Comparison of ENCODE assay signal across 8 mouse cellular contexts in genomic region chr11:69099177-69099914, GRCm38 (mm10). TPM values are rescaled to one million over a fixed set of nuclear protein-coding genes. Genes with fewer than 3 reads are reported as not detected.
DNase-seq lines count a peak whose midpoint lies in the region; ATAC-seq lines count a peak whose summit lies in the region.

No protein-coding gene starts in this region.

- ATAC-seq in embryonic facial prominence, embryonic 14.5 days (ENCODE audit: low read depth) = no peak
- ATAC-seq in heart, embryonic 15.5 days (replicated peaks; ENCODE audit: insufficient number of reproducible peaks, insufficient read depth, low FRiP score, low read depth) = no peak
- no peak for ATAC-seq in lung, embryonic 15.5 days (ENCODE audit: borderline replicate concordance, extremely low read depth, low FRiP score, low TSS enrichment)
- no peak for ATAC-seq in activated CD4-positive, CD25-positive, alpha-beta regulatory T cell, adult 4 months

- peak overlapping the region; percentile 93 for H3K4me2 ChIP-seq in embryonic facial prominence, embryonic 14.5 days (ENCODE audit: low read depth, low read length)
- H3K4me2 ChIP-seq in heart, embryonic 15.5 days = peak overlapping the region; percentile 83
- peak overlapping the region; percentile 92 for H3K4me2 ChIP-seq in lung, embryonic 15.5 days

- peaks cover 39% of the 10 kb centered on the region for H3K36me3 ChIP-seq in embryonic facial prominence, embryonic 14.5 days (ENCODE audit: control insufficient read depth, insufficient read depth, low read length)
- peaks cover 41% of the 10 kb centered on the region for H3K36me3 ChIP-seq in heart, embryonic 15.5 days
- peaks cover 41% of the 10 kb centered on the region for H3K36me3 ChIP-seq in lung, embryonic 15.5 days

- peaks cover 30% of the 10 kb centered on the region for H3K4me1 ChIP-seq in embryonic facial prominence, embryonic 14.5 days (ENCODE audit: control insufficient read depth, insufficient read depth, low read length)
- peaks cover 42% of the 10 kb centered on the region for H3K4me1 ChIP-seq in heart, embryonic 15.5 days (replicated peaks)
- peaks cover 34% of the 10 kb centered on the region for H3K4me1 ChIP-seq in lung, embryonic 15.5 days

- H3K9ac ChIP-seq in embryonic facial prominence, embryonic 14.5 days (ENCODE audit: low read depth, low read length) = peak overlapping the region; percentile 77
- H3K9ac ChIP-seq in heart, embryonic 15.5 days = peak overlapping the region; percentile 63
- H3K9ac ChIP-seq in lung, embryonic 15.5 days = peak overlapping the region; percentile 65

- peak; percentile 65 for DNase-seq in urinary bladder, postnatal 25 days (ENCODE audit: low spot score)
- DNase-seq in urinary bladder, adult 2 months (ENCODE audit: low spot score) = no peak
- DNase-seq in embryonic facial prominence, embryonic 14.5 days (ENCODE audit: low spot score) = peak; percentile 75
- peak; percentile 93 for DNase-seq in kidney, postnatal 10 days
- peak; percentile 55 for DNase-seq in right cerebral cortex, postnatal 25 days

- 1% methylated on average over 22 of the region's 22 CpGs for whole genome bisulfite sequencing in embryonic facial prominence, embryonic 14.5 days
- WGBS in heart, embryonic 15.5 days = under 1% methylated on average over 22 of the region's 22 CpGs
- WGBS in lung, embryonic 15.5 days = under 1% methylated on average over 22 of the region's 22 CpGs

- H3K9me3 ChIP-seq in embryonic facial prominence, embryonic 14.5 days (ENCODE audit: control insufficient read depth, low read length) = no peaks in the 10 kb centered on the region
- H3K9me3 ChIP-seq in heart, embryonic 15.5 days (replicated peaks) = no peaks in the 10 kb centered on the region
- H3K9me3 ChIP-seq in lung, embryonic 15.5 days = no peaks in the 10 kb centered on the region

- H3K27ac ChIP-seq in embryonic facial prominence, embryonic 14.5 days (replicated peaks; ENCODE audit: low read depth, low read length) = peak overlapping the region; percentile 98
- peak overlapping the region; percentile 99 for H3K27ac ChIP-seq in heart, embryonic 15.5 days
- peak overlapping the region; percentile 98 for H3K27ac ChIP-seq in lung, embryonic 15.5 days

- H3K4me3 ChIP-seq in embryonic facial prominence, embryonic 14.5 days (ENCODE audit: low read depth, low read length) = peak overlapping the region; percentile 58
- H3K4me3 ChIP-seq in heart, embryonic 15.5 days = peak overlapping the region; percentile 73
- H3K4me3 ChIP-seq in lung, embryonic 15.5 days = peak overlapping the region; percentile 69

- no peaks in the 10 kb centered on the region for H3K27me3 ChIP-seq in embryonic facial prominence, embryonic 14.5 days (replicated peaks; ENCODE audit: control insufficient read depth, insufficient read depth, low read length)
- H3K27me3 ChIP-seq in heart, embryonic 15.5 days = no peaks in the 10 kb centered on the region
- H3K27me3 ChIP-seq in lung, embryonic 15.5 days = no peaks in the 10 kb centered on the region

RNA-seq across cellular contexts. Expression of gene Per1, which starts 4.3 kb away (rescaled TPM):
- 26.8 and 28.5 TPM in 2 replicates for polyA plus RNA-seq in urinary bladder, adult 2 months (2012; rRNA removed)
- 21.5 and 28.2 TPM in 2 replicates for polyA plus RNA-seq in embryonic facial prominence, embryonic 14.5 days (2014; fragmentation: Nextera tagmentation; extraction: Ambion mirVana)
- 16.1 and 25.2 TPM in 2 replicates for polyA plus RNA-seq in heart, embryonic 15.5 days (2015; fragmentation: Nextera tagmentation; extraction: Ambion mirVana)
- polyA plus RNA-seq in lung, embryonic 15.5 days (2015; fragmentation: Nextera tagmentation; extraction: Ambion mirVana) = 21.7 and 24.0 TPM in 2 replicates
- polyA plus RNA-seq in activated CD4-positive, CD25-positive, alpha-beta regulatory T cell, adult 4 months (2017; shearing (Covaris generic)) = 1 to 10 TPM; 4.5 to 6.7 TPM

RNA-seq across cellular contexts. Expression of gene Vamp2, which starts 11.1 kb away (rescaled TPM):
- polyA plus RNA-seq in urinary bladder, adult 2 months (2012; rRNA removed) = 163 and 180 TPM in 2 replicates
- polyA plus RNA-seq in embryonic facial prominence, embryonic 14.5 days (2014; fragmentation: Nextera tagmentation; extraction: Ambion mirVana) = 89.1 and 97.0 TPM in 2 replicates
- 82.2 and 96.4 TPM in 2 replicates for polyA plus RNA-seq in heart, embryonic 15.5 days (2015; fragmentation: Nextera tagmentation; extraction: Ambion mirVana)
- 61.6 and 66.6 TPM in 2 replicates for polyA plus RNA-seq in lung, embryonic 15.5 days (2015; fragmentation: Nextera tagmentation; extraction: Ambion mirVana)
- polyA plus RNA-seq in activated CD4-positive, CD25-positive, alpha-beta regulatory T cell, adult 4 months (2017; shearing (Covaris generic)) = 10 to 100 TPM; 27.6 to 27.9 TPM

RNA-seq across cellular contexts. Expression of gene Hes7, which starts 20.9 kb away (rescaled TPM):
- 0.24 and 0.37 TPM in 2 replicates for polyA plus RNA-seq in urinary bladder, adult 2 months (2012; rRNA removed)
- polyA plus RNA-seq in embryonic facial prominence, embryonic 14.5 days (2014; fragmentation: Nextera tagmentation; extraction: Ambion mirVana) = 0.21 and 0.45 TPM in 2 replicates
- polyA plus RNA-seq in heart, embryonic 15.5 days (2015; fragmentation: Nextera tagmentation; extraction: Ambion mirVana) = 0.52 and 0.57 TPM in 2 replicates
- 0.52 and 0.60 TPM in 2 replicates for polyA plus RNA-seq in lung, embryonic 15.5 days (2015; fragmentation: Nextera tagmentation; extraction: Ambion mirVana)
- not detected for polyA plus RNA-seq in activated CD4-positive, CD25-positive, alpha-beta regulatory T cell, adult 4 months (2017; shearing (Covaris generic))

RNA-seq across cellular contexts. Expression of gene 9130213A22Rik, which starts 23.0 kb away (rescaled TPM):
- 0.74 and 0.78 TPM in 2 replicates for polyA plus RNA-seq in urinary bladder, adult 2 months (2012; rRNA removed)
- polyA plus RNA-seq in embryonic facial prominence, embryonic 14.5 days (2014; fragmentation: Nextera tagmentation; extraction: Ambion mirVana) = 0.14 and 0.63 TPM in 2 replicates
- 0.51 and 0.60 TPM in 2 replicates for polyA plus RNA-seq in heart, embryonic 15.5 days (2015; fragmentation: Nextera tagmentation; extraction: Ambion mirVana)
- polyA plus RNA-seq in lung, embryonic 15.5 days (2015; fragmentation: Nextera tagmentation; extraction: Ambion mirVana) = 0.36 and 0.57 TPM in 2 replicates
- not detected for polyA plus RNA-seq in activated CD4-positive, CD25-positive, alpha-beta regulatory T cell, adult 4 months (2017; shearing (Covaris generic))

RNA-seq across cellular contexts. Expression of gene Aloxe3, which starts 26.4 kb away (rescaled TPM):
- 4.2 and 5.4 TPM in 2 replicates for polyA plus RNA-seq in urinary bladder, adult 2 months (2012; rRNA removed)
- 0.39 and 1.9 TPM in 2 replicates for polyA plus RNA-seq in embryonic facial prominence, embryonic 14.5 days (2014; fragmentation: Nextera tagmentation; extraction: Ambion mirVana)
- polyA plus RNA-seq in heart, embryonic 15.5 days (2015; fragmentation: Nextera tagmentation; extraction: Ambion mirVana) = 0.18 and 0.37 TPM in 2 replicates
- polyA plus RNA-seq in lung, embryonic 15.5 days (2015; fragmentation: Nextera tagmentation; extraction: Ambion mirVana) = 0.16 and 0.53 TPM in 2 replicates
- under 1 TPM in 1 of 2 experiments, not detected in 1; 0.09 TPM for polyA plus RNA-seq in activated CD4-positive, CD25-positive, alpha-beta regulatory T cell, adult 4 months (2017; shearing (Covaris generic))
